Mouse (Mus musculus): ENCODE data around the gene Prnp.
A peak's percentile ranks its signal among the peaks of the same experiment; 100 is the strongest.

Gene Prnp

GRCm38 (mm10) chr2:131949767-131950597, 40.3 kb downstream of the Prnp start:
- DNase-seq: peak in 1 of 2 experiments; percentile 74

GRCm38 (mm10) chr2:131950598-131951095, 40.9 kb downstream of the Prnp start, which contains the start of gene Prnd:
Gene Prnd (plus strand): TSS chr2:131950861.
- no peak for DNase-seq

- peak in 1 of 2 experiments; percentile 27 for DNase-seq
Measured at GRCm38 (mm10) chr2:131952456-131952855, 42.7 kb downstream of the Prnp start.

- DNase-seq: peak; percentile 36 to 41
Measured at GRCm38 (mm10) chr2:131952961-131953538, 43.3 kb downstream of the Prnp start.

- no peak for DNase-seq
Measured at GRCm38 (mm10) chr2:131953711-131954110, 44.0 kb downstream of the Prnp start.

GRCm38 (mm10) chr2:131954835-131955234, 45.1 kb downstream of the Prnp start:
- no peak for DNase-seq

- DNase-seq: no peak
Measured at GRCm38 (mm10) chr2:131955264-131955663, 45.5 kb downstream of the Prnp start.

- DNase-seq: no peak
Measured at GRCm38 (mm10) chr2:131956336-131957256, 46.9 kb downstream of the Prnp start.

GRCm38 (mm10) chr2:131957731-131958222, 48.0 kb downstream of the Prnp start:
- peak in 1 of 2 experiments; percentile 24 for DNase-seq

GRCm38 (mm10) chr2:131961671-131962070, 51.9 kb downstream of the Prnp start:
- DNase-seq: no peak

- no peak for DNase-seq
Measured at GRCm38 (mm10) chr2:131970597-131970996, 60.9 kb downstream of the Prnp start.

GRCm38 (mm10) chr2:131971098-131971497, 61.4 kb downstream of the Prnp start:
- no peak for DNase-seq

GRCm38 (mm10) chr2:131976663-131977062, 66.9 kb downstream of the Prnp start:
- DNase-seq: no peak

GRCm38 (mm10) chr2:131980866-131981265, 71.1 kb downstream of the Prnp start:
- DNase-seq: peak; percentile 29 to 46

- peak; percentile 47 to 54 for DNase-seq
Measured at GRCm38 (mm10) chr2:131982546-131983196, 72.9 kb downstream of the Prnp start.

- no peak for DNase-seq
Measured at GRCm38 (mm10) chr2:131987950-131988349, 78.2 kb downstream of the Prnp start.

All from kidney, adult 8-10 months (tissue).